Mouse (Mus musculus): ENCODE measurements around the gene Evc2. TPM values are rescaled to one million over a fixed set of nuclear protein-coding genes. Genes with fewer than 3 reads are reported as not detected.

Gene Evc2
- polyA plus RNA-seq (2017; shearing (Covaris generic)) = not detected

- no peak for ATAC-seq
Measured at GRCm38 (mm10) chr5:37338288-37338687, at the start of gene Evc2. Gene Evc2 (plus strand): TSS chr5:37338499.

- ATAC-seq = peak; percentile 46
Measured at GRCm38 (mm10) chr5:37289236-37289635, 49.1 kb upstream of the Evc2 start.

- no peak for ATAC-seq
Measured at GRCm38 (mm10) chr5:37290983-37291382, 47.3 kb upstream of the Evc2 start.

- no peak for ATAC-seq
Measured at GRCm38 (mm10) chr5:37296717-37297116, 41.6 kb upstream of the Evc2 start.

GRCm38 (mm10) chr5:37298370-37298769, 39.9 kb upstream of the Evc2 start:
- no peak for ATAC-seq

- no peak for ATAC-seq
Measured at GRCm38 (mm10) chr5:37310026-37310425, 28.3 kb upstream of the Evc2 start.

GRCm38 (mm10) chr5:37312980-37313722, 25.1 kb upstream of the Evc2 start:
- ATAC-seq = no peak

GRCm38 (mm10) chr5:37318715-37319114, 19.6 kb upstream of the Evc2 start:
- ATAC-seq = no peak

- no peak for ATAC-seq
Measured at GRCm38 (mm10) chr5:37320174-37320573, 18.1 kb upstream of the Evc2 start.

- no peak for ATAC-seq
Measured at GRCm38 (mm10) chr5:37320761-37321160, 17.5 kb upstream of the Evc2 start.

- ATAC-seq = no peak
Measured at GRCm38 (mm10) chr5:37326675-37327074, 11.6 kb upstream of the Evc2 start.

- no peak for ATAC-seq
Measured at GRCm38 (mm10) chr5:37330449-37331132, 7.7 kb upstream of the Evc2 start.

- no peak for ATAC-seq
Measured at GRCm38 (mm10) chr5:37331133-37331505, 7.2 kb upstream of the Evc2 start.

GRCm38 (mm10) chr5:37332066-37332465, 6.2 kb upstream of the Evc2 start:
- no peak for ATAC-seq

GRCm38 (mm10) chr5:37335061-37335460, 3.2 kb upstream of the Evc2 start:
- no peak for ATAC-seq

GRCm38 (mm10) chr5:37336485-37337105, 1.7 kb upstream of the Evc2 start, which contains the start of gene Evc:
Gene Evc (minus strand): TSS chr5:37336894.
- no peak for ATAC-seq

- ATAC-seq = no peak
Measured at GRCm38 (mm10) chr5:37337696-37338095, 603 bp upstream of the Evc2 start.

GRCm38 (mm10) chr5:37343962-37344361, 5.7 kb downstream of the Evc2 start:
- ATAC-seq = no peak

- no peak for ATAC-seq
Measured at GRCm38 (mm10) chr5:37351791-37352190, 13.5 kb downstream of the Evc2 start.

GRCm38 (mm10) chr5:37354385-37354784, 16.1 kb downstream of the Evc2 start:
- no peak for ATAC-seq

- ATAC-seq = no peak
Measured at GRCm38 (mm10) chr5:37356027-37356426, 17.7 kb downstream of the Evc2 start.

GRCm38 (mm10) chr5:37362618-37363017, 24.3 kb downstream of the Evc2 start:
- no peak for ATAC-seq

GRCm38 (mm10) chr5:37363284-37363683, 25.0 kb downstream of the Evc2 start:
- ATAC-seq = no peak

GRCm38 (mm10) chr5:37365751-37366150, 27.5 kb downstream of the Evc2 start:
- ATAC-seq = no peak
